Mouse (Mus musculus) ES-Bruce4 (cell line): ENCODE results near the gene Unc50. TPM values are rescaled to one million over a fixed set of nuclear protein-coding genes. Genes with fewer than 3 reads are reported as not detected.

Experiments used
- H3K27ac ChIP-seq: 2 replicates; pipeline ENCODE4 v1.5.1; 2012; ENCODE audit warnings: low read length, inconsistent platforms; ENCODE audit not compliant: insufficient read depth
- H3K27me3 ChIP-seq: 2 replicates; pipeline ENCODE4 v1.6.1; 2012; ENCODE audit warnings: mild to moderate bottlenecking, low read length, inconsistent platforms; ENCODE audit not compliant: control insufficient read depth, poor library complexity, insufficient read depth, severe bottlenecking
- H3K36me3 ChIP-seq: 2 replicates; pipeline ENCODE4 v1.6.1; 2012; ENCODE audit warnings: inconsistent platforms, mild to moderate bottlenecking, low read length, moderate library complexity; ENCODE audit not compliant: control insufficient read depth, poor library complexity, insufficient read depth, severe bottlenecking
- H3K4me1 ChIP-seq: one replicate; pipeline ENCODE4 v1.8.1; 2011; ENCODE audit warnings: low read length; ENCODE audit not compliant: control insufficient read depth, insufficient read depth
- H3K4me3 ChIP-seq: 2 replicates; pipeline ENCODE4 v1.5.1; 2011; ENCODE audit warnings: low read depth, mild to moderate bottlenecking, low read length
- H3K9ac ChIP-seq: 2 replicates; pipeline ENCODE4 v1.6.1; 2012; ENCODE audit warnings: low read depth, mild to moderate bottlenecking, inconsistent platforms; ENCODE audit not compliant: poor library complexity, severe bottlenecking
- H3K9me3 ChIP-seq: replicated peaks from 2 replicates; pipeline ENCODE4 v1.6.1; 2012; ENCODE audit warnings: mild to moderate bottlenecking, low read length, inconsistent platforms; ENCODE audit not compliant: control insufficient read depth, poor library complexity, insufficient read depth, severe bottlenecking
- CTCF ChIP-seq: IDR thresholded peaks from one replicate; pipeline ENCODE4 v1.8.1; 2011; ENCODE audit warnings: low read depth, low read length
- EP300 ChIP-seq: IDR thresholded peaks from 2 replicates; pipeline ENCODE4 v1.6.1; 2011; ENCODE audit warnings: low read depth, low read length; ENCODE audit not compliant: insufficient read depth
- POLR2A ChIP-seq: IDR thresholded peaks from one replicate; pipeline ENCODE4 v1.8.1; 2011; ENCODE audit warnings: low read length; ENCODE audit not compliant: insufficient read depth
- polyA plus RNA-seq: library from polyadenylated mRNA; stranded (reverse); fragments of >200 nt; gene quantifications from 2 replicates; pipeline ENCODE4 v1.2.4, GENCODE M21; 2011; ENCODE audit warnings: low read depth; ENCODE audit not compliant: missing spikeins, insufficient read depth, insufficient read length

The Unc50 gene
- polyA plus RNA-seq, 1 experiment = 41.1 TPM

- no peaks in the 10 kb centered on the region for H3K4me1 ChIP-seq
- H3K4me3 ChIP-seq = no peak overlapping the region
- no peaks in the 10 kb centered on the region for H3K36me3 ChIP-seq
- TF ChIP-seq EP300 (no peak), CTCF (no peak), POLR2A (no peak)
- no peaks in the 10 kb centered on the region for H3K27me3 ChIP-seq
- H3K27ac ChIP-seq = no peak overlapping the region
- H3K9ac ChIP-seq = no peak overlapping the region
- H3K9me3 ChIP-seq = no peaks in the 10 kb centered on the region
These were observed 21.3 kb upstream of the Unc50 start for GRCm38 (mm10) chr1:37408678-37409077.

DNA sequence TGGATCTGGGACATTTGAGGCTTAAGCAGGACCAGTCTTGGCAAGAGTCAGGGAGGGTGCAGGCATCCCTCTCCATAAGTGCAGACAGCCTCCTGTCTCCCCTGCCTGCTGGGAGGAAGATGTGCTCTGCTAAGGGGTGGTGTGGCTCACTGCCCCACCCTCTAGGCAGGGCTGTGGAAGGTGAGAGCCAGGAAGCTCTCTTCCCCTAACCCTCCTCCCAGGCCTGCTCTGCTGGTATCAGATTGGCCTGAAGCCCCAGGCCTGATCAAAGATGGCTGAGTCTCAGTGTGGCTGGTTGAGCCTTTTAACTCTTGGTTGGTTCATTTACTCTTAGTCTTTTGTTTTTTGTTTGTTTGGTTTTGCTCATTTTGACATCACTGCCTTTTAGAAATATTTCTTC, 20.3 kb upstream of the Unc50 start:
- no peaks in the 10 kb centered on the region for H3K27me3 ChIP-seq
- TF ChIP-seq CTCF (no peak), EP300 (no peak), POLR2A (no peak)
- no peak overlapping the region for H3K27ac ChIP-seq
- H3K4me1 ChIP-seq = no peaks in the 10 kb centered on the region
- H3K9me3 ChIP-seq = no peaks in the 10 kb centered on the region
- H3K9ac ChIP-seq = no peak overlapping the region
- H3K4me3 ChIP-seq = no peak overlapping the region
- no peaks in the 10 kb centered on the region for H3K36me3 ChIP-seq

DNA sequence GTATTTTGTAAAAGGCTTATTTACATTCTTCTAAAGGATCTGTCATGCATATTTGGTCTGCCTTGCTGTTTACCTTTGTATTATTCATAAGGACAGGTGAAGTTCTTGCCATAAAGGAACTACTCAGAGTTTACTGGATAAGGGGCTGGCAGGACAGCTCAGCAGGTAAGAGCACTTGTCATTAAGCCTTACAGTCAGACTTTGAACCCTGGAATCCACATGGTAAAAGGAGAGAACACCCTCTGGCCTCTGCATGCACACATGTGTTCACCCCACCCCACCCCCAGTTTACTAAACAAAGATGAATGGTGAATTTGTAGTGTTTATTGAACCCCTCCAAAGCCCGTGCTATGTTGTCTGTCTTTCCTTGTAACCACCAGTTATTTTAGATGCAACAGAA, 14.5 kb upstream of the Unc50 start:
- Histone ChIP-seq H3K27me3 (no peaks in the 10 kb centered on the region), H3K36me3 (peaks cover 13% of the 10 kb centered on the region; the same call in 1 of the 2 replicates), H3K9me3 (no peaks in the 10 kb centered on the region), H3K4me3 (no peak overlapping the region), H3K27ac (no peak overlapping the region), H3K4me1 (no peaks in the 10 kb centered on the region), H3K9ac (no peak overlapping the region)
- TF ChIP-seq EP300 (no peak), POLR2A (no peak), CTCF (no peak)

DNA sequence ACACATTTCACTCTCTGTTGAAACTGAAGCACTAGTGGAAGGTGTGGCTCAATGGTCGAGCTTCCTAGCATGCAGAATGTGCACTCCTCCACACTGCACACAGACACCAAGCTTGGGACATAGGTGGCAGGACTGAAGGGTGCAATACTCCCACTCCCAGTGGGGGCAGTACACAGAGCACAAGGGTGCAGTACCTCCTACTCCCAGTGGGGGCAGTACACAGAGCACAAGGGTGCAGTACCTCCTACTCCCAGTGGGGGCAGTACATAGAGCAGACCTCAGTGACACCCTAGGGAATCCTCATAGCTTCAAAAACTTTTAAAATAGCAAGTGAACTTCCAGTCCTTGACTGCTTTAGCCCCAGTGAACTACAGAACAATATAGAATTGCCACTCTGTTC, 10.5 kb upstream of the Unc50 start:
- Histone ChIP-seq H3K27me3 (no peaks in the 10 kb centered on the region), H3K4me3 (no peak overlapping the region), H3K9me3 (peaks cover 6% of the 10 kb centered on the region), H3K36me3 (peaks cover 15% of the 10 kb centered on the region; the same call in 1 of the 2 replicates), H3K4me1 (no peaks in the 10 kb centered on the region), H3K27ac (no peak overlapping the region), H3K9ac (no peak overlapping the region)
- TF ChIP-seq POLR2A = no peak
- no peak for TF ChIP-seq EP300
- TF ChIP-seq CTCF = peak; percentile 91

- Histone ChIP-seq H3K9me3 (peaks cover 8% of the 10 kb centered on the region), H3K27me3 (no peaks in the 10 kb centered on the region), H3K9ac (no peak overlapping the region), H3K4me3 (no peak overlapping the region), H3K27ac (no peak overlapping the region), H3K4me1 (no peaks in the 10 kb centered on the region), H3K36me3 (peaks cover 6% of the 10 kb centered on the region)
- TF ChIP-seq CTCF (no peak), POLR2A (no peak), EP300 (no peak)
These were observed 2.6 kb upstream of the Unc50 start for GRCm38 (mm10) chr1:37427144-37427875.

- Histone ChIP-seq H3K36me3 (peaks cover 9% of the 10 kb centered on the region), H3K4me1 (no peaks in the 10 kb centered on the region), H3K27ac (no peak overlapping the region), H3K4me3 (peak overlapping the region; percentile 80), H3K9ac (peak overlapping the region; percentile 74), H3K9me3 (peaks cover 7% of the 10 kb centered on the region), H3K27me3 (no peaks in the 10 kb centered on the region)
- TF ChIP-seq POLR2A = no peak
- TF ChIP-seq EP300 = no peak
- TF ChIP-seq CTCF = no peak
These were observed 1.0 kb upstream of the Unc50 start for GRCm38 (mm10) chr1:37428911-37429310.
